Mouse (Mus musculus) liver, embryonic 14.5 days (tissue): Measurements from ENCODE around the gene Enox1.

Experiments used
- CTCF ChIP-seq: IDR thresholded peaks from 2 replicates; pipeline ENCODE4 v1.5.1; 2016; ENCODE audit warnings: antibody characterized with exemption, low read depth, control low read depth
- EP300 ChIP-seq: IDR thresholded peaks from 2 replicates; pipeline ENCODE4 v1.6.1; 2016; ENCODE audit warnings: antibody characterized with exemption, low read depth

DNA sequence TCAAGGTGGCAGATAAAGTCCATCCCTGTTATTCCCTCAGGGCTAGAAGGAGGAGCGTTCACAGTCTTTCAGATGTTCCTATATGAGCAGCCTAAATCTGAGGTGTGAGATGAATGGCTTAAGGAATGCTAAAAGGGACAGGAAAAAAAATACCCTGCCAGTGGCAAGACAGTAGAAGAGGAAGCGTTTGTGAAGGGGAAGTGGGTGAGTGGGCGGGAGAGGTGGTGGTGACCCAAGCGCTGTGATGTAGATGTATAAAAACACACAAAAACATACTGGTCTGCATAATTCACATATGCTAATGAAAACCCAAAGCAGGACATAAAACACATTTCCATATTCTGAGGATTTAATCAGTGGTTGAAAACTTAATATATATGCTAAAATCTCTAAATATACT lies 367.7 kb downstream of the Enox1 start:
- no peak for TF ChIP-seq CTCF
- TF ChIP-seq EP300: no peak
